Mouse (Mus musculus) testis, adult 2 months (tissue): Measurements from ENCODE around the gene Dennd4a.

ENCODE experiments used
- CTCF ChIP-seq: fragments of 200-500 bp; IDR thresholded peaks from 2 replicates; pipeline ENCODE4 v1.5.1; 2012; ENCODE audit warnings: low read depth, mild to moderate bottlenecking, inconsistent platforms, low read length, moderate library complexity; ENCODE audit not compliant: control insufficient read depth, insufficient read depth, insufficient replicate concordance
- POLR2A ChIP-seq: fragments of 200-500 bp; IDR thresholded peaks from 2 replicates; pipeline ENCODE4 v1.6.1; 2012; ENCODE audit warnings: low read depth, mild to moderate bottlenecking, inconsistent platforms, low read length, moderate library complexity; ENCODE audit not compliant: control insufficient read depth

GRCm38 (mm10) chr9:64805875-64806274 is 5.3 kb upstream of the Dennd4a start:
- TF ChIP-seq CTCF (no peak), POLR2A (no peak)
